Mouse (Mus musculus): Measurements from ENCODE around the gene Tmem262. TPM values are rescaled to one million over a fixed set of nuclear protein-coding genes. Genes with fewer than 3 reads are reported as not detected.

Tmem262 gene
- 0.68 TPM in 1 of 2 replicates, not detected in the other for polyA plus RNA-seq (2012; rRNA removed; ENCODE audit: low replicate concordance)

GRCm38 (mm10) chr19:6079983-6080480 is at the start of gene Tmem262:
Gene Tmem262, plus strand, starts transcription at chr19:6080033.

GRCm38 (mm10) chr19:6046294-6047153 is 33.3 kb upstream of the Tmem262 start, which contains the start of gene Syvn1:
Gene Syvn1, plus strand, starts transcription at chr19:6046576.

GRCm38 (mm10) chr19:6057313-6058096 is 22.3 kb upstream of the Tmem262 start, which contains the start of the genes Mrpl49 and Fau:
Gene Mrpl49, minus strand, starts transcription at chr19:6057785.
Gene Fau, plus strand, starts transcription at chr19:6057844.

DNA sequence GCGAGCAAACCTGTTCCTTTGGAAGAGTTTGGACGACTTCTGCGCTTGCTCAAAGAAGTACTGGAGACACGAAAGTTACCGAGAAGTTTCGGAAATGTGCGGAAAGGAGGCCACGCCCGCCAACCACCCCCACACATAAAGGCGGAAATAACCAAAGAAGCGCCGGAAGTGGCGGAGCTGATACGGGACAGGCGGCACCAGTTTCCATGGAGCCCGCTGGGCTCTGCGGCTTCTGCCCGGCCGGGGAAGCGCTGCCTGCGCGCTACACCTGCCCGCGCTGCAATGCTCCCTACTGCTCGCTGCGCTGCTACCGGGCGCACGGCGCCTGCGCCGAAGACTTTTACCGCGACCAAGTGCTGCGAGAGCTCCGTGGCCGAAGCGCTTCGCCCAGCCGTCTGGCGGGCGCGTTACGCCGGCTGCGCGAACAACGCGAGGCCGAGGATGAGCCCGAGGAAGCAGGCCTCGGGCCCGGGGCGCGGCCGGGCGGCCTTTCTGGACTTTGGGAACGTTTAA is 18.8 kb upstream of the Tmem262 start, which contains the start of gene Znhit2:
Gene Znhit2 (plus strand): TSS at position 172 of the 513 bp plus-strand sequence.

GRCm38 (mm10) chr19:6067724-6068415 is 12.0 kb upstream of the Tmem262 start, which contains the start of gene Tm7sf2:
Gene Tm7sf2, minus strand, starts transcription at chr19:6068373.

GRCm38 (mm10) chr19:6076564-6077393 is 3.1 kb upstream of the Tmem262 start, which contains the start of gene Vps51:
Gene Vps51, minus strand, starts transcription at chr19:6077231.

GRCm38 (mm10) chr19:6082156-6082555 is 2.3 kb downstream of the Tmem262 start, which contains the start of gene Gm28374:
Gene Gm28374, minus strand, starts transcription at chr19:6082256.

DNA sequence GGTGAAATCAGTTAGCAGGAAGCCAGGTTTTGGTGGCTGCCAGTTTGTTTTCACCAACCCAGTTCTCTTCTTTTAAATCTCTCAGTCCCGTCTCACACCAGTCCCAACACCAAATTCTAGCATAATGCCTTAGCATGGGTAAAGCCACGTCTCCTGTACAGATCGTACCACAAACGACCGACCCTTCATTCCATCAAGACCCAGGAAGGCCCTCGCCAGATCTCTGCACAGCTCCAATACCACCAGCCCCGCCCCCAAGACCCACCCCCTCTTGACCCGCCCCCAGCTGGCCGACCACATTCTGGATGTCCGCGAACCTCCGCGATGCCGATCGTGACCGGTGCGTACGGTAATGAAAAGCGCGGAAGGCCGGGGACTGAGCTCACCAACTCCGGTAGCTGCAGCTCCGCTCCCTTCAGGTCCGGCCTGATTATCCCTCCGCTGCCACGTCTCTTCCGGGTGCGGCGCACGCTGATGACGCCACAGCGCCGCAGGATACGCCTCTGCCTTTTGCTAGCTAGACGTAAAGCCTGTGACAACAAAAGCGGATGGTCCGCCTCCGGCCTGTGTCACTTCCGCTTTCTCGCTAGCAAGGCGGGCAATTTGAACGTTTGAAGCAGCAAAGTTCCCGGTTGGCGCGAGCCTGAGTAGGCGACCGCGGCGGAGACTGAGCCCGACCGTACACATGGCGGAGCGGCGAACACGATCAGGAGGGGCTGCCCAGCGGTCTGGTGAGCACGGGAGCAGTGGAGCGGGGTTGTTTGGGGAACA is 4.8 kb downstream of the Tmem262 start, which contains the start of the genes Zfpl1 and Cdca5:
Gene Zfpl1 (minus strand): TSS at position 479 of the 771 bp plus-strand sequence.
Gene Cdca5 (plus strand): TSS at position 506 of the 771 bp plus-strand sequence.

GRCm38 (mm10) chr19:6094119-6094518 is 14.3 kb downstream of the Tmem262 start, which contains the start of gene AC131692.1:
Gene AC131692.1, plus strand, starts transcription at chr19:6094419.

DNA sequence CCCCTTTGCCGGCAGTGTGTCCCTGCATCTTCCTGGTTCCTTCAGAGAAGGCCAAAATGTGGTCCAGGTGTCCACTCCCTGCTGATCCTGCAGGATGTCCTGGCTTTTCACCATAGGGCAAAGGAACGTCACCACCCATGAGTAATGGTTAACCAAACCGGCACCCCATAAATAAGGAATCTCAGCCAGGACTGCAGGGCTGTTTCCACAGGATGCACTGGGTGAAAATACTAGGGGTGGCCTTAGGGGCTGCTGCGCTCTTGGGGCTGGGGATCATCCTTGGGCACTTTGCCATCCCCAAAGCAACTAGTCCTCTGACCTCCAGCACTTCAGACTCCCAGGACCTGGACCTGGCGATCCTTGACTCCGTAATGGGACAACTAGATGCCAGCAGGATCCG is 25.8 kb downstream of the Tmem262 start, which contains the start of gene Naaladl1:
Gene Naaladl1 (plus strand): TSS at position 197 of the 400 bp plus-strand sequence.

DNA sequence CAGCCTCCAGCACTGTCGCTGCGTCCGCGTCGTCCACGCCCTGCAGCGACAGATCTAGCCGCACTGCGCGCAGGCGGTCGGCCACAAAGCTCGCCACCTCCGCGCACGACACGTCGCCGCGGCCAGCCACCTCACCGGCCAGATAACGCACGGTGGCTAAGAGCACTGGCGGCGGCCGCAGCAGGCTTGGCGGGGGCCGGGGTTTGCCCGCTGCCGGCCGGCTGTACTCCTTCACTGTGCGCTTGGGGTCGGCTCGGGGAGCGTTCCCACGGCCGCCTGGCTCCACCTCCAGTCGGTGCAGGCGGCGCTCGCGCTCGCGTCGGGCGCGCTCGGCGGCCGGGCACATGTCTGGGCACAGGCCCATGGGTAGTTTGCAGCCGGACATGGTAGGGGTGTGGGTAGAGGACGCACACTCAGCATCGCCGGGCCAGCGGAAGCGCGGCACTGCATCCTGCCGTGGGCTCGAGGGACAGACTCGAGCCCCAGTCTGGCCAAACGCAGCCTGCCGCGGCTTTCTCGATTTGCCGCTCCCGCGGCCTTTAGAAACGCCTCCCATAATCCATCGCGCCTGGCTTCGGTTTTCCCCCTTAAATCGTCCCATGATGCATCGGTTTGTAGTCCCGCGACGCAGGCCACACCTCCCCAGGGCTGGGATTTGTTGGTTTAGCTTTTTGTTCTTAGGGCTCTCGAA is 38.3 kb downstream of the Tmem262 start, which contains the start of gene Sac3d1:
Gene Sac3d1 (minus strand): TSS at position 665 of the 691 bp plus-strand sequence.

GRCm38 (mm10) chr19:6127760-6128341 is 48.0 kb downstream of the Tmem262 start, which contains the start of gene Snx15:
Gene Snx15, minus strand, starts transcription at chr19:6128304.

Other genes starting within 250 kb of the Tmem262 start
- 32.4 and 48.8 TPM in 2 replicates for gene Frmd8, start 204.8 kb upstream of the Tmem262 start, polyA plus RNA-seq (2012; rRNA removed; ENCODE audit: low replicate concordance)
- gene Slc25a45, start 202.2 kb upstream of the Tmem262 start, polyA plus RNA-seq (2012; rRNA removed; ENCODE audit: low replicate concordance), result 37.0 and 41.5 TPM in 2 replicates
- gene Tigd3, start 185.9 kb upstream of the Tmem262 start, polyA plus RNA-seq (2012; rRNA removed; ENCODE audit: low replicate concordance), result 0.32 and 0.38 TPM in 2 replicates
- gene Dpf2, start 167.0 kb upstream of the Tmem262 start, polyA plus RNA-seq (2012; rRNA removed; ENCODE audit: low replicate concordance), result 74.6 and 123 TPM in 2 replicates
- gene Cdc42ep2, start 155.2 kb upstream of the Tmem262 start, polyA plus RNA-seq (2012; rRNA removed; ENCODE audit: low replicate concordance), result 13.5 and 26.4 TPM in 2 replicates
- gene Pola2, start 115.8 kb upstream of the Tmem262 start, polyA plus RNA-seq (2012; rRNA removed; ENCODE audit: low replicate concordance), result 40.1 and 53.8 TPM in 2 replicates
- gene Slc22a20, start 93.9 kb upstream of the Tmem262 start, polyA plus RNA-seq (2012; rRNA removed; ENCODE audit: low replicate concordance), result not detected in 2 replicates
- gene Capn1, start 64.1 kb upstream of the Tmem262 start, polyA plus RNA-seq (2012; rRNA removed; ENCODE audit: low replicate concordance), result 64.2 and 65.9 TPM in 2 replicates
- gene Syvn1, start 33.5 kb upstream of the Tmem262 start, polyA plus RNA-seq (2012; rRNA removed; ENCODE audit: low replicate concordance), result 54.9 and 85.1 TPM in 2 replicates
- 14.1 and 24.4 TPM in 2 replicates for gene Mrpl49, start 22.2 kb upstream of the Tmem262 start, polyA plus RNA-seq (2012; rRNA removed; ENCODE audit: low replicate concordance)
- 1,145 and 2,495 TPM in 2 replicates for gene Fau, start 22.2 kb upstream of the Tmem262 start, polyA plus RNA-seq (2012; rRNA removed; ENCODE audit: low replicate concordance)
- gene Znhit2, start 18.8 kb upstream of the Tmem262 start, polyA plus RNA-seq (2012; rRNA removed; ENCODE audit: low replicate concordance), result 40.9 and 104 TPM in 2 replicates
- gene Tm7sf2, start 11.7 kb upstream of the Tmem262 start, polyA plus RNA-seq (2012; rRNA removed; ENCODE audit: low replicate concordance), result 37.7 and 55.5 TPM in 2 replicates
- gene Vps51, start 2.8 kb upstream of the Tmem262 start, polyA plus RNA-seq (2012; rRNA removed; ENCODE audit: low replicate concordance), result 71.5 and 79.3 TPM in 2 replicates
- 0.51 TPM in 1 of 2 replicates, not detected in the other for gene Gm28374, start 2.2 kb downstream of the Tmem262 start, polyA plus RNA-seq (2012; rRNA removed; ENCODE audit: low replicate concordance)
- gene Zfpl1, start 4.9 kb downstream of the Tmem262 start, polyA plus RNA-seq (2012; rRNA removed; ENCODE audit: low replicate concordance), result 101 and 107 TPM in 2 replicates
- 0.92 and 0.93 TPM in 2 replicates for gene Cdca5, start 5.0 kb downstream of the Tmem262 start, polyA plus RNA-seq (2012; rRNA removed; ENCODE audit: low replicate concordance)
- gene AC131692.1, start 14.4 kb downstream of the Tmem262 start, polyA plus RNA-seq (2012; rRNA removed; ENCODE audit: low replicate concordance), result not detected in 2 replicates
- 0.19 and 0.37 TPM in 2 replicates for gene Naaladl1, start 25.7 kb downstream of the Tmem262 start, polyA plus RNA-seq (2012; rRNA removed; ENCODE audit: low replicate concordance)
- 22.6 and 60.4 TPM in 2 replicates for gene Sac3d1, start 38.6 kb downstream of the Tmem262 start, polyA plus RNA-seq (2012; rRNA removed; ENCODE audit: low replicate concordance)
- gene Snx15, start 48.3 kb downstream of the Tmem262 start, polyA plus RNA-seq (2012; rRNA removed; ENCODE audit: low replicate concordance), result 37.7 and 57.2 TPM in 2 replicates
- 7.9 and 11.2 TPM in 2 replicates for gene Batf2, start 61.0 kb downstream of the Tmem262 start, polyA plus RNA-seq (2012; rRNA removed; ENCODE audit: low replicate concordance)
- gene Arl2, start 61.5 kb downstream of the Tmem262 start, polyA plus RNA-seq (2012; rRNA removed; ENCODE audit: low replicate concordance), result 175 and 200 TPM in 2 replicates
- 0.11 TPM in 1 of 2 replicates, not detected in the other for gene Majin, start 104.4 kb downstream of the Tmem262 start, polyA plus RNA-seq (2012; rRNA removed; ENCODE audit: low replicate concordance)
- 0.78 and 1.8 TPM in 2 replicates for gene Gpha2, start 146.3 kb downstream of the Tmem262 start, polyA plus RNA-seq (2012; rRNA removed; ENCODE audit: low replicate concordance)
- gene Ppp2r5b, start 155.8 kb downstream of the Tmem262 start, polyA plus RNA-seq (2012; rRNA removed; ENCODE audit: low replicate concordance), result 76.3 and 129 TPM in 2 replicates
- 50.4 and 85.0 TPM in 2 replicates for gene Atg2a, start 161.6 kb downstream of the Tmem262 start, polyA plus RNA-seq (2012; rRNA removed; ENCODE audit: low replicate concordance)
- gene Ehd1, start 196.7 kb downstream of the Tmem262 start, polyA plus RNA-seq (2012; rRNA removed; ENCODE audit: low replicate concordance), result 203 and 545 TPM in 2 replicates
- gene Cdc42bpg, start 226.4 kb downstream of the Tmem262 start, polyA plus RNA-seq (2012; rRNA removed; ENCODE audit: low replicate concordance), result 10.9 and 19.0 TPM in 2 replicates